Mouse (Mus musculus) limb, embryonic 13.5 days (tissue): ENCODE measurements around the gene Vdr. TPM values are rescaled to one million over a fixed set of nuclear protein-coding genes. Genes with fewer than 3 reads are reported as not detected.
A peak's percentile ranks its signal among the peaks of the same experiment; 100 is the strongest.

Experiments
- ATAC-seq: fragments of 200-750 bp; cut with Nextera tagmentation; 2 replicates; pipeline ENCODE4 v1.8.0; 2017; ENCODE audit warnings: low read depth, moderate number of reproducible peaks, moderate TSS enrichment; ENCODE audit not compliant: low FRiP score
- H3K27ac ChIP-seq: fragments of 300-500 bp; sonication (generic); 2 replicates; pipeline ENCODE4 v1.5.1; 2015; ENCODE audit warnings: inconsistent platforms, mild to moderate bottlenecking, moderate library complexity
- H3K27me3 ChIP-seq: fragments of 300-500 bp; sonication (generic); 2 replicates; pipeline ENCODE4 v1.6.1; 2015; ENCODE audit warnings: mild to moderate bottlenecking, inconsistent platforms
- H3K36me3 ChIP-seq: fragments of 300-500 bp; sonication (generic); 2 replicates; pipeline ENCODE4 v1.6.1; 2015; ENCODE audit warnings: inconsistent platforms, mild to moderate bottlenecking, moderate library complexity
- H3K4me1 ChIP-seq: fragments of 300-500 bp; sonication (generic); 2 replicates; pipeline ENCODE4 v1.6.1; 2015; ENCODE audit warnings: inconsistent platforms
- H3K4me2 ChIP-seq: fragments of 300-500 bp; sonication (generic); replicated peaks from 2 replicates; pipeline ENCODE4 v1.6.1; 2015; ENCODE audit warnings: inconsistent platforms, mild to moderate bottlenecking, moderate library complexity
- H3K4me3 ChIP-seq: fragments of 300-500 bp; sonication (generic); 2 replicates; pipeline ENCODE4 v1.5.1; 2015; ENCODE audit warnings: moderate library complexity, mild to moderate bottlenecking, inconsistent platforms
- H3K9ac ChIP-seq: fragments of 300-500 bp; sonication (generic); 2 replicates; pipeline ENCODE4 v1.6.1; 2015; ENCODE audit warnings: mild to moderate bottlenecking, inconsistent platforms
- H3K9me3 ChIP-seq: fragments of 300-500 bp; sonication (generic); 2 replicates; pipeline ENCODE4 v1.6.1; 2016; ENCODE audit warnings: inconsistent platforms
- WGBS: fragments of 180-500 bp; shearing (Covaris S2); methylation state at CpG from one replicate; pipeline ENCODE4 v1.1.7; 2015; 5-methylcytosine and 5-hydroxymethylcytosine counted together
- polyA plus RNA-seq: library from polyadenylated mRNA; unstranded; fragments of >200 nt; fragmentation: Nextera tagmentation; extraction: Ambion mirVana; gene quantifications from 2 replicates; pipeline ENCODE4 v1.2.1, GENCODE M21; 2015

The Vdr gene
- polyA plus RNA-seq, 1 experiment from 2014 or later = 1.0 TPM

GRCm38 (mm10) chr15:97917994-97918393, 7.6 kb upstream of the Vdr start:
- Histone ChIP-seq H3K9me3 (no peaks in the 10 kb centered on the region), H3K4me2 (no peak overlapping the region), H3K36me3 (no peaks in the 10 kb centered on the region), H3K4me3 (no peak overlapping the region), H3K27me3 (0 out of 2 replicates have a peak, but pooled peaks cover 12% of the 10 kb centered on the region), H3K27ac (no peak overlapping the region), H3K9ac (no peak overlapping the region), H3K4me1 (no peaks in the 10 kb centered on the region)
- WGBS = 79% methylated on average over 9 of the region's 9 CpGs
- no peak for ATAC-seq

GRCm38 (mm10) chr15:97914331-97914747, 3.9 kb upstream of the Vdr start:
- Histone ChIP-seq H3K4me3 (no peak overlapping the region), H3K9ac (no peak overlapping the region), H3K36me3 (no peaks in the 10 kb centered on the region), H3K27me3 (peaks cover 34% of the 10 kb centered on the region), H3K9me3 (no peaks in the 10 kb centered on the region), H3K27ac (no peak overlapping the region), H3K4me2 (no peak overlapping the region), H3K4me1 (no peaks in the 10 kb centered on the region)
- 39% methylated on average over 9 of the region's 9 CpGs for WGBS
- ATAC-seq = no peak

- H3K4me2 ChIP-seq = peak overlapping the region; percentile 94
- H3K4me3 ChIP-seq = peak overlapping the region; percentile 53
- ATAC-seq = peak; percentile 87
- no peak overlapping the region for H3K27ac ChIP-seq
- H3K9ac ChIP-seq = peak overlapping the region; percentile 64
- H3K9me3 ChIP-seq = no peaks in the 10 kb centered on the region
- 1% methylated on average over 59 of the region's 59 CpGs for WGBS
- H3K27me3 ChIP-seq = peaks cover 64% of the 10 kb centered on the region
- no peaks in the 10 kb centered on the region for H3K36me3 ChIP-seq
- H3K4me1 ChIP-seq = peaks cover 24% of the 10 kb centered on the region
Measured at GRCm38 (mm10) chr15:97907801-97908751, 2.4 kb downstream of the Vdr start.

- peak overlapping the region; percentile 94 for H3K4me2 ChIP-seq
- ATAC-seq = no peak
- H3K9me3 ChIP-seq = no peaks in the 10 kb centered on the region
- H3K9ac ChIP-seq = peak overlapping the region; percentile 64; the same call in 1 of the 2 replicates
- WGBS = 52% methylated on average over 5 of the region's 5 CpGs
- H3K27ac ChIP-seq = no peak overlapping the region
- peaks cover 61% of the 10 kb centered on the region for H3K27me3 ChIP-seq
- H3K36me3 ChIP-seq = no peaks in the 10 kb centered on the region
- H3K4me1 ChIP-seq = peaks cover 24% of the 10 kb centered on the region
- peak overlapping the region; percentile 53 for H3K4me3 ChIP-seq
Measured at GRCm38 (mm10) chr15:97907202-97907601, 3.2 kb downstream of the Vdr start.

- WGBS = 68% methylated on average over 6 of the region's 6 CpGs
- peaks cover 27% of the 10 kb centered on the region for H3K4me1 ChIP-seq
- H3K27me3 ChIP-seq = peaks cover 48% of the 10 kb centered on the region
- no peak overlapping the region for H3K9ac ChIP-seq
- H3K36me3 ChIP-seq = no peaks in the 10 kb centered on the region
- no peak overlapping the region for H3K27ac ChIP-seq
- no peak overlapping the region for H3K4me3 ChIP-seq
- no peak overlapping the region for H3K4me2 ChIP-seq
- ATAC-seq = no peak
- H3K9me3 ChIP-seq = no peaks in the 10 kb centered on the region
Measured at GRCm38 (mm10) chr15:97905281-97905680, 5.1 kb downstream of the Vdr start.

- no peak for ATAC-seq
- peaks cover 43% of the 10 kb centered on the region for H3K27me3 ChIP-seq
- H3K9ac ChIP-seq = no peak overlapping the region
- no peak overlapping the region for H3K27ac ChIP-seq
- H3K4me2 ChIP-seq = no peak overlapping the region
- WGBS = 58% methylated on average over 11 of the region's 11 CpGs
- peaks cover 31% of the 10 kb centered on the region for H3K4me1 ChIP-seq
- no peaks in the 10 kb centered on the region for H3K9me3 ChIP-seq
- H3K36me3 ChIP-seq = no peaks in the 10 kb centered on the region
- no peak overlapping the region for H3K4me3 ChIP-seq
Measured at GRCm38 (mm10) chr15:97904339-97904991, 6.0 kb downstream of the Vdr start.

GRCm38 (mm10) chr15:97903261-97904009, 7.0 kb downstream of the Vdr start:
- no peak overlapping the region for H3K9ac ChIP-seq
- no peak overlapping the region for H3K4me3 ChIP-seq
- no peaks in the 10 kb centered on the region for H3K9me3 ChIP-seq
- H3K36me3 ChIP-seq = no peaks in the 10 kb centered on the region
- H3K4me1 ChIP-seq = peaks cover 27% of the 10 kb centered on the region
- ATAC-seq = no peak
- peaks cover 33% of the 10 kb centered on the region for H3K27me3 ChIP-seq
- H3K4me2 ChIP-seq = no peak overlapping the region
- 63% methylated on average over 15 of the region's 15 CpGs for WGBS
- H3K27ac ChIP-seq = no peak overlapping the region

- no peak overlapping the region for H3K9ac ChIP-seq
- H3K4me1 ChIP-seq = peaks cover 26% of the 10 kb centered on the region; the same call in 1 of the 2 replicates
- ATAC-seq = no peak
- H3K27ac ChIP-seq = no peak overlapping the region
- no peaks in the 10 kb centered on the region for H3K36me3 ChIP-seq
- no peak overlapping the region for H3K4me3 ChIP-seq
- peaks cover 11% of the 10 kb centered on the region for H3K27me3 ChIP-seq
- 86% methylated on average over 9 of the region's 9 CpGs for WGBS
- no peaks in the 10 kb centered on the region for H3K9me3 ChIP-seq
- H3K4me2 ChIP-seq = no peak overlapping the region
Measured at GRCm38 (mm10) chr15:97900991-97901390, 9.4 kb downstream of the Vdr start.

GRCm38 (mm10) chr15:97900336-97900912, 10.0 kb downstream of the Vdr start:
- no peak for ATAC-seq
- WGBS = 66% methylated on average over 12 of the region's 12 CpGs
- H3K27me3 ChIP-seq = peaks cover 6% of the 10 kb centered on the region

GRCm38 (mm10) chr15:97899714-97900113, 10.7 kb downstream of the Vdr start:
- Histone ChIP-seq H3K9me3 (no peaks in the 10 kb centered on the region), H3K36me3 (no peaks in the 10 kb centered on the region), H3K9ac (no peak overlapping the region), H3K4me2 (no peak overlapping the region), H3K27me3 (no peaks in the 10 kb centered on the region), H3K4me3 (no peak overlapping the region), H3K4me1 (peaks cover 25% of the 10 kb centered on the region; the same call in 1 of the 2 replicates), H3K27ac (no peak overlapping the region)
- no peak for ATAC-seq
- 53% methylated on average over 8 of the region's 8 CpGs for WGBS

More at GRCm38 (mm10) chr15:97900336-97900912, 10.0 kb downstream of the Vdr start:
- Histone ChIP-seq H3K9ac (no peak overlapping the region), H3K4me2 (no peak overlapping the region), H3K4me1 (peaks cover 26% of the 10 kb centered on the region; the same call in 1 of the 2 replicates), H3K9me3 (no peaks in the 10 kb centered on the region), H3K36me3 (no peaks in the 10 kb centered on the region), H3K27ac (no peak overlapping the region), H3K4me3 (no peak overlapping the region)

GRCm38 (mm10) chr15:97898791-97899190, 11.6 kb downstream of the Vdr start:
- Histone ChIP-seq H3K4me3 (no peak overlapping the region), H3K36me3 (no peaks in the 10 kb centered on the region), H3K9me3 (no peaks in the 10 kb centered on the region), H3K4me1 (peaks cover 20% of the 10 kb centered on the region; the same call in 1 of the 2 replicates), H3K27ac (no peak overlapping the region), H3K27me3 (no peaks in the 10 kb centered on the region), H3K9ac (no peak overlapping the region), H3K4me2 (no peak overlapping the region)
- no peak for ATAC-seq
- 80% methylated on average over 5 of the region's 5 CpGs for WGBS
